Mouse (Mus musculus) cerebellum, adult 2 months (tissue): ENCODE data around the gene Naa35.
A peak's percentile ranks its signal among the peaks of the same experiment; 100 is the strongest.

ENCODE experiments used
- CTCF ChIP-seq: fragments of 200-500 bp; IDR thresholded peaks from 2 replicates; pipeline ENCODE4 v1.5.1; 2011; ENCODE audit warnings: low read depth, mild to moderate bottlenecking, control low read depth, low read length, moderate library complexity, borderline replicate concordance; ENCODE audit not compliant: insufficient read depth
- POLR2A ChIP-seq: fragments of 200-500 bp; IDR thresholded peaks from 2 replicates; pipeline ENCODE4 v1.6.1; 2011; ENCODE audit warnings: low read length, control low read depth, borderline replicate concordance; ENCODE audit not compliant: insufficient read depth

- TF ChIP-seq POLR2A (peak; percentile 58), CTCF (no peak)
Measured at GRCm38 (mm10) chr13:59557185-59557985, 27.7 kb upstream of the Naa35 start.
